Mouse (Mus musculus) heart, embryonic 15.5 days (tissue): ENCODE measurements around the gene Ank. TPM values are rescaled to one million over a fixed set of nuclear protein-coding genes. Genes with fewer than 3 reads are reported as not detected.

Experiments used
- ATAC-seq: fragments of 200-750 bp; cut with Nextera tagmentation; replicated peaks from 2 replicates; pipeline ENCODE4 v1.8.0; 2017; ENCODE audit warnings: low read depth, moderate TSS enrichment; ENCODE audit not compliant: insufficient number of reproducible peaks, insufficient read depth, low FRiP score
- H3K27ac ChIP-seq: fragments of 300-500 bp; sonication (generic); 2 replicates; pipeline ENCODE4 v1.5.1; 2015; ENCODE audit warnings: mild to moderate bottlenecking, inconsistent platforms
- H3K27me3 ChIP-seq: fragments of 300-500 bp; sonication (generic); 2 replicates; pipeline ENCODE4 v1.6.1; 2015; ENCODE audit warnings: inconsistent platforms
- H3K36me3 ChIP-seq: fragments of 300-500 bp; sonication (generic); 2 replicates; pipeline ENCODE4 v1.6.1; 2015; ENCODE audit warnings: mild to moderate bottlenecking, inconsistent platforms
- H3K4me1 ChIP-seq: fragments of 300-500 bp; sonication (generic); replicated peaks from 2 replicates; pipeline ENCODE4 v1.6.1; 2015; ENCODE audit warnings: inconsistent platforms
- H3K4me2 ChIP-seq: fragments of 300-500 bp; sonication (generic); 2 replicates; pipeline ENCODE4 v1.6.1; 2015; ENCODE audit warnings: inconsistent platforms, mild to moderate bottlenecking, moderate library complexity
- H3K4me3 ChIP-seq: fragments of 300-500 bp; sonication (generic); 2 replicates; pipeline ENCODE4 v1.5.1; 2015; ENCODE audit warnings: mild to moderate bottlenecking, inconsistent platforms
- H3K9ac ChIP-seq: fragments of 300-500 bp; sonication (generic); 2 replicates; pipeline ENCODE4 v1.6.1; 2015; ENCODE audit warnings: mild to moderate bottlenecking, inconsistent platforms
- H3K9me3 ChIP-seq: fragments of 300-500 bp; sonication (generic); replicated peaks from 2 replicates; pipeline ENCODE4 v1.6.1; 2016; ENCODE audit warnings: inconsistent platforms
- WGBS: fragments of 180-500 bp; shearing (Covaris S2); methylation state at CpG from one replicate; pipeline ENCODE4 v1.1.7; 2015; ENCODE audit warnings: mixed read lengths; 5-methylcytosine and 5-hydroxymethylcytosine counted together
- polyA plus RNA-seq: library from polyadenylated mRNA; unstranded; fragments of >200 nt; fragmentation: Nextera tagmentation; extraction: Ambion mirVana; gene quantifications from 2 replicates; pipeline ENCODE4 v1.2.1, GENCODE M21; 2015

The Ank gene
- polyA plus RNA-seq, 1 experiment from 2014 or later, result 10.2 TPM

DNA sequence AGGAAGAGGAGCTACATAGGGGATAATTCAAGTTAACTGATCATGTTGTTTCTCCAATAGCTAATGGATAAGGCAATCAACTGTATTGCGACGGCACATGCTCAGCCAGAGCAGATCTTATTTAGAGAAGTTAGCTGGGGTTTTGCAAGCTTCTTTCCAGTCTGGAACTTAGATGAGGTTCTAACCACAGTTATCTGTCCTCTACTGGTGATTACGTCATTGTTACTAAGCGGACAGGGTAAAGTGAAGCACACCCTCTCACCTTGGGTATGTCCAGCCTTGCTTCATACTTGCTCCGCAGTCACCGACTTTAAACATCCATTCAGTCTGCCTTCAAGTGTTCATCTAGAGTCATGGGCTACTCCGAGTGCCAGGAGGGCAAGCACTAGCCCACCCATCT, 53.4 kb downstream of the Ank start:
- whole genome bisulfite sequencing, result 89% methylated on average over 7 of the region's 7 CpGs
- H3K36me3 ChIP-seq, result no peaks in the 10 kb centered on the region
- H3K27ac ChIP-seq, result no peak overlapping the region
- no peaks in the 10 kb centered on the region for H3K27me3 ChIP-seq
- H3K4me2 ChIP-seq, result no peak overlapping the region
- H3K4me3 ChIP-seq, result no peak overlapping the region
- no peaks in the 10 kb centered on the region for H3K9me3 ChIP-seq
- peaks cover 10% of the 10 kb centered on the region for H3K4me1 ChIP-seq
- ATAC-seq, result no peak
- no peak overlapping the region for H3K9ac ChIP-seq

DNA sequence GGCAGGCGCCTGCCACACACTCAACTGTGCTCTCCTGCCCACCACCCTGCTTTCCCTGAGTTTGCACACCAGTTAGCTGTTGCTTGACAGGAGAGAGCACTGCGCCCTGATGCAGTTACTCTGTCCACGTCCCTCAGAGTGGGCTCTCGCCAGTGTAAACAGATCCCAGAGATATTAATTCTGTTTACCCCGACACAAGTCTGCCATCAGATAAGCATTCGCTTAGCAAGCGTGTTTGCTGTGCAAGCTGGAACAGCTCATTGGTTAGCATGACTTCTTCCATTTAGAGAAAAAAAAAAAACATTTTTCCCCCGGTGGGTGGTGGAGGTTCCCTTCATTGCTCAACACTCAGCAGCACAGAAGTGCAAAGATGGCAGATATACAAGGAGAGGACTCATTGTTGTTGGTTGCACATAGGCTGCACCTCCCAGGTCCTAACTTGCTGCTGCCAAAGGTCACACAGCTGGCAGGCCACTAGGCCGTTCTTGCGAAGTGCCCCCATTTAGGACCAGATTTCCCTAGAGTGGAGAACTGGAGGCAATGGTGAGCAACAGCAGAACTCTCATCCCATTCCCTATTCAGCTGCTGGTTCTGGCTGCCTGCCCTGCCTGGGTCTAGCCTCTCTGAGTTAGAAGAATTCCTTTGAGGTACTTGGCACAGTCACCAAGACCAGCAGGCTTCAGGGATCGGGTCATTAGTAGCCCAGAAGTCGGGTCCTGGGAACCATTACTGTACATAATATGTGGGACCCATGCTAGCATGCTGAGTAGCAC, 58.9 kb downstream of the Ank start:
- no peaks in the 10 kb centered on the region for H3K27me3 ChIP-seq
- no peak overlapping the region for H3K4me3 ChIP-seq
- H3K9me3 ChIP-seq, result no peaks in the 10 kb centered on the region
- WGBS, result 68% methylated on average over 12 of the region's 12 CpGs
- no peak overlapping the region for H3K4me2 ChIP-seq
- H3K27ac ChIP-seq, result no peak overlapping the region
- no peak overlapping the region for H3K9ac ChIP-seq
- H3K4me1 ChIP-seq, result peaks cover 10% of the 10 kb centered on the region
- no peaks in the 10 kb centered on the region for H3K36me3 ChIP-seq
- ATAC-seq, result no peak

DNA sequence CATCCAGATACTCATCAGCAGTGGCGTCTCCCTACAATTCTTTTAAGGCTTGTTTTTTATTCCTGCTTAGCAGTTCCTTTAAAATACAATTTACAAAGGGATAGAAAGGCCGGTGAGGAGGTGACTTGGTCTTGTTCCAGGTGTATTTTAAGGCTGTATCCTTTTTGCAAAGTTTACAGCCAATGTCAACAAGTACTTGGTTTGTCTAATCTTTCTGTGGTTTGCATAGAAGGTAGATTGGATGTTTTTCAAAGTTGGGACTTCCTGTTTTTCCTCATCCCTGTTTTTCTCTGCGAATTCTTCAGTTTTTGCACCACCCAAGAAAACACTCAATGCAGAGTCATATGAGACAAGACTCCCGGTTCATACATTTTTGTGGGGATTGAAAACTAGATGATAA, 62.4 kb downstream of the Ank start:
- peaks cover 10% of the 10 kb centered on the region for H3K4me1 ChIP-seq
- no peak overlapping the region for H3K4me2 ChIP-seq
- ATAC-seq, result no peak
- no peak overlapping the region for H3K27ac ChIP-seq
- H3K4me3 ChIP-seq, result no peak overlapping the region
- no peaks in the 10 kb centered on the region for H3K36me3 ChIP-seq
- H3K9ac ChIP-seq, result no peak overlapping the region
- H3K27me3 ChIP-seq, result no peaks in the 10 kb centered on the region
- WGBS, result 59% methylated on average over 4 of the region's 4 CpGs
- H3K9me3 ChIP-seq, result no peaks in the 10 kb centered on the region

DNA sequence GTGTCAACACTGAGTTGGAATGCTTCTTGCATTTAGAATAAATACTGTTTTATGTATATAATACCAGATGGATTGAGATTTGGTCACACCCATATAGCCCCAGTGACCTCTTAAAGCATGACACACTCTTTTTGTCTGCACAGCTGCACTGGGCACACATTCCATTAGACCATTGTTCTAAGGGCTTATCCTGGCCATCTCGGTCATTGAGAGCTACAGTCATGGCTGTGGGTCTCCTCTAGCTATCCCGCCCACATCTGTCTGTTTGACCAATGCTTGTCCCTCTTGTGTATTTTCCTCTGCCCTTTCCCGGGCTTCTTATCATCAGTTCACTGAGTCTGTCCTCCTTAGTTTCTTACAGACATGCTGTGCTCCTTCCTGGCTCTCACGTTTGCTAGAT, 63.5 kb downstream of the Ank start:
- Histone ChIP-seq H3K27me3 (no peaks in the 10 kb centered on the region), H3K4me1 (peaks cover 10% of the 10 kb centered on the region)
- WGBS, result 56% methylated on average over 4 of the region's 4 CpGs

DNA sequence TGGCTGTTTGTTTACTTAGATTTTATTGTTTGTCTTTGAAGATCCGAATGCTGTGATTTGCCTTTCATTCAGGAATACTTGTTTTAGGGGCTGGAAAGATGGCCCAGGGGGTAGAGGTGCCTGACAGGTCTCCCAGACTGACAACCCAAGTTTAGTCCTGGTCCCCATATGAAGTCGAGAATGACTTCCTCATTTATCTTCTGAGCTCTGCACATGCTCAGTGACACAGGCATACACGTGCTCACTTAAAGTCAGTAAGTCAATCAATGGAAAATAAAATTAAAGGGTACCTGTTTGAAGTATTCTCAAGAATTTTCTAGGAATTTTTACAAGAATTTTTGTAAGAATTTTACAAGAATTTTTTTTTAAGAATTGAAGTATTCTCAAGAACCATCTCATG, 66.6 kb downstream of the Ank start:
- ATAC-seq, result no peak
- H3K4me2 ChIP-seq, result no peak overlapping the region
- H3K4me3 ChIP-seq, result no peak overlapping the region
- no peaks in the 10 kb centered on the region for H3K9me3 ChIP-seq
- H3K4me1 ChIP-seq, result peaks cover 30% of the 10 kb centered on the region
- no peaks in the 10 kb centered on the region for H3K27me3 ChIP-seq
- H3K36me3 ChIP-seq, result no peaks in the 10 kb centered on the region
- H3K9ac ChIP-seq, result no peak overlapping the region
- 58% methylated on average over 3 of the region's 3 CpGs for WGBS
- H3K27ac ChIP-seq, result no peak overlapping the region

More for the DNA sequence above, 63.5 kb downstream of the Ank start:
- Histone ChIP-seq H3K4me3 (no peak overlapping the region), H3K4me2 (no peak overlapping the region), H3K36me3 (no peaks in the 10 kb centered on the region), H3K27ac (no peak overlapping the region), H3K9me3 (no peaks in the 10 kb centered on the region), H3K9ac (no peak overlapping the region)
- no peak for ATAC-seq

DNA sequence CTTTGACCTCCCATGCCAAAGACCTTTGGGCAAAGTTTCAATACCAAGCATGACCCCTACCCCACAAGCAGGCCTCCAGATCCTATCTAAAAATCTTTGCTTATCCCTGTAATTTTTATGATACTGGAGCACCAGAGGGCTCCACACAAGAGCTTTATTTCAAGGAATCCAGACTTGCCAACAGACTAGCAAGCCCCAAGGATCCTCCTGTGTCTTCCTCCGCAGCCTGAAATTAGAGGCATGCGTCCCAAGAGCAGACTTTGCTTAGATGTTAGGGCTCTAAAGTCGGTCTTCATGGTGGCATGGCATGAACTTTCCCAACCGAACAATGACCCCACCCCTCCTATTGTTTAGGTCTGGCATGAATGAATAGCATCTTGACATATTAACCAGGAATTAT, 69.2 kb downstream of the Ank start:
- no peak overlapping the region for H3K9ac ChIP-seq
- 87% methylated on average over 4 of the region's 4 CpGs for WGBS
- H3K36me3 ChIP-seq, result no peaks in the 10 kb centered on the region
- H3K4me3 ChIP-seq, result no peak overlapping the region
- no peaks in the 10 kb centered on the region for H3K27me3 ChIP-seq
- H3K9me3 ChIP-seq, result no peaks in the 10 kb centered on the region
- H3K27ac ChIP-seq, result no peak overlapping the region
- peaks cover 46% of the 10 kb centered on the region for H3K4me1 ChIP-seq
- ATAC-seq, result no peak
- H3K4me2 ChIP-seq, result no peak overlapping the region

DNA sequence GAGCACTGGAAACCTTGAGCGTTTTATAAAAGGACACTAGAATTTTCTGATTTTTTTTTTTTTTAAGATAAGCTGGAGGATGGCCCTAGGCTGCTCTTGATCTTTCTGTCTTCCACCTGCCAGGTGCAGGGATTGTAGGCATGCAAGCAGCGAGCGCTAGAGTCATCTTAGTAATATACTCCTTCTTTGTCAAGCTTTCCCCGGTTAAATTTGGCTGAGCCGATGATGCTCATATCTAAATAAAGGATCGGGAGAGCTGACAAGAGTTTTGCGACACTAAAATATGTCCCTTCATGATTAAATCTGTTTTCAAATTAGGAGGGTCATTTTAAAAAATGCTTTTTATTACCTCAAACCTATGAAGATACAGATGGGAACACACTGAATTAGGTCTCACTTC, 69.7 kb downstream of the Ank start:
- Histone ChIP-seq H3K4me3 (no peak overlapping the region), H3K4me1 (peaks cover 49% of the 10 kb centered on the region), H3K9ac (no peak overlapping the region), H3K4me2 (no peak overlapping the region), H3K27me3 (no peaks in the 10 kb centered on the region), H3K9me3 (no peaks in the 10 kb centered on the region), H3K27ac (peak overlapping the region; percentile 86), H3K36me3 (no peaks in the 10 kb centered on the region)
- WGBS, result 88% methylated on average over 7 of the region's 7 CpGs
- ATAC-seq, result no peak

DNA sequence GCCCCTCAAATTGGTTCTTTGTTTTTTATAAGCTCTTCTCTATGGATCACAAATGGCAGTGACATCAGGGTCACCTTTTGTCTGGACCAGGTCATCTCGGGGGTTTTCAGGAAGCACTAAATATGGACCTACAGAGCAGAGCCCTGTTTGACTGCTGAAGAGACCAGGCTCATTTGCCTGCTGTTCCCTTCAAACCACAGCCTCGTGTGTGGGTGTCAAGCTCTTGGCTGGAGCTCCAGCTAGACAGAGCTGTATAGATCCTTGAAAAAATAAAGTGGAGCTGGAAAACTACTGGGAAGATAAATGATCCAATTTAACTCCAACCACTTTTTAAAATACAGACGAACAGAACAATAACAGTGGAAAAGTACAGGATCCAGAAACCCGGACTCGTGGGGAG, 70.3 kb downstream of the Ank start:
- no peak overlapping the region for H3K4me2 ChIP-seq
- WGBS, result 32% methylated on average over 5 of the region's 5 CpGs
- no peak overlapping the region for H3K4me3 ChIP-seq
- peaks cover 51% of the 10 kb centered on the region for H3K4me1 ChIP-seq
- no peak for ATAC-seq
- H3K27me3 ChIP-seq, result no peaks in the 10 kb centered on the region
- no peak overlapping the region for H3K9ac ChIP-seq
- no peaks in the 10 kb centered on the region for H3K36me3 ChIP-seq
- H3K9me3 ChIP-seq, result no peaks in the 10 kb centered on the region
- peak overlapping the region; percentile 86 for H3K27ac ChIP-seq

DNA sequence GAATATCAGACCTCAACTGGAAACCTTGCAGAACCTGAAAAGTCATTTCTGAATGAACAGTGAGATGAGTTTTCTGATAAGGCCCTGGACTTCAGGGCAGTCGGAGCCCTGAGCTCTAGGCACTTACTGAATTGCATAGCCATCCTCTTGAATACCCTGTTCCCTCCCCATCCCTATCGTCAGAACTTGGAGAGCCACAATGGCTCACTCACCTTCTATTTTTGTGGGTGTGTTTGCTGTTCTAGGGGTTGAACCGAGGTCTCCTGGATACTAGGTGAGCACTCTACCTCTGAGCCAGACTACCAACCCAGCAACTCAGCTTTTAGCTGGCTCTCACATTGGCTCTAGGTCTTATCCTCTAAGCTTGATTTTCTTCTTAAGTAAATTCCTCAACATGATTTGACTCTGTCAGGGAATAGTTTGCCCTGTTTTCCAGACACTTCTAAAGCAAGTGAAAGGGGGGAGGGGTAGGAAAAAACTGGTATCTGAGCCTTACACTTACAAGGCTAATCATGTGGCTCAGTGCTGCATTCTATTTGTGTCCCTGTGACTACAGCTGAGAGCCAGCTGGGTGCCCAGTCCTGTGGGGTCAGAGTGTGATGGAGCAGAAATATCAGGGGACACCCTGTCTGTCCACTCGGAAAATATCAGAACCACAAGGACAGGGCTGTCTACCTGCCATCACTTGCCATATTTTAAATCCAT, 71.2 kb downstream of the Ank start:
- Histone ChIP-seq H3K27me3 (no peaks in the 10 kb centered on the region), H3K9ac (no peak overlapping the region), H3K4me3 (no peak overlapping the region), H3K9me3 (no peaks in the 10 kb centered on the region), H3K27ac (peak overlapping the region; percentile 86), H3K4me2 (peak overlapping the region; percentile 19; the same call in 1 of the 2 replicates), H3K4me1 (peaks cover 51% of the 10 kb centered on the region), H3K36me3 (no peaks in the 10 kb centered on the region)
- WGBS, result 35% methylated on average over 4 of the region's 4 CpGs
- peak; percentile 84 for ATAC-seq

DNA sequence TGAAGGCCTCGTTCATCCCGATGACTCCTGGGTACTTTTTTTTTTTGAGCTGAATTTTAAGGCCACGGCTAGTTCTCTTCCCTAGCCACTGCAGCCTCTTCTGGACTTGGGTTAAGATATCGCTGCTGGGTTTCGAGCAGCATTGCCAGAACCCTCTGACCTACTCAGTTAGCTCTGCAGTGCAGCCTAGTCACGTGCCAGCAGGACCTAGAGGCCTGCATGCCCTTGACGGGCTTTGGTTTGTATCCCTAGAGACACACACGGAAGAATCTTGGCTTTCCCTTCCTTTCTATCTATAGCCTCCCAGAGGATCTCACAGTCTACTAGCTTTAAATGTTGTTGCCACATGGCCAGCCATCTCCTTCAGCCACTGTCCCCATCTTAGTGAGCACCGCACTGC, 73.3 kb downstream of the Ank start:
- Histone ChIP-seq H3K4me1 (peaks cover 51% of the 10 kb centered on the region), H3K4me3 (no peak overlapping the region)
- ATAC-seq, result peak; percentile 58

DNA sequence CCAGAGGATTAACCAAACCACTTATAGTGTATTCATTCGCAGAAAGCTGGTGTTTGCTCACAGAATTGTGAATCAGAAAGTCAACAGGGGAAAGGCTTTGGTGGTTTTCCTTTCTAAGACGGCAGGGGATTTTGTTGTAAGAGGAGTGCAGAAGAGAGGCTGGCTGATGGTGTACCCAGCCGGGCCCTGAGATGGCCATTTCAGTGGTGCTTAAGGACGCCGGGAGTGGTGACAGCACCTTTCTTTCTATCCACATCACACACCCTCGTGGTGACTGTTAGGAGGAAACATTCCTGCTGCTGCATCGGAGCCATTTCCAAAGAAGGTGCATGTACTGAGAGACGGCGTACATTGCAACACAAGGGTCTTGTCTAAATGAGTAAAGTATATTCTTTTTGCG, 78.7 kb downstream of the Ank start:
- H3K27me3 ChIP-seq, result no peaks in the 10 kb centered on the region
- no peak for ATAC-seq
- no peak overlapping the region for H3K4me2 ChIP-seq
- H3K36me3 ChIP-seq, result no peaks in the 10 kb centered on the region
- no peak overlapping the region for H3K4me3 ChIP-seq
- peaks cover 33% of the 10 kb centered on the region for H3K4me1 ChIP-seq
- WGBS, result 55% methylated on average over 10 of the region's 10 CpGs
- H3K27ac ChIP-seq, result no peak overlapping the region
- H3K9ac ChIP-seq, result no peak overlapping the region
- H3K9me3 ChIP-seq, result no peaks in the 10 kb centered on the region

More for the DNA sequence above, 73.3 kb downstream of the Ank start:
- 62% methylated on average over 9 of the region's 9 CpGs for WGBS
- Histone ChIP-seq H3K27me3 (no peaks in the 10 kb centered on the region), H3K36me3 (no peaks in the 10 kb centered on the region), H3K9me3 (no peaks in the 10 kb centered on the region), H3K4me2 (no peak overlapping the region), H3K27ac (peak overlapping the region; percentile 86), H3K9ac (no peak overlapping the region)

DNA sequence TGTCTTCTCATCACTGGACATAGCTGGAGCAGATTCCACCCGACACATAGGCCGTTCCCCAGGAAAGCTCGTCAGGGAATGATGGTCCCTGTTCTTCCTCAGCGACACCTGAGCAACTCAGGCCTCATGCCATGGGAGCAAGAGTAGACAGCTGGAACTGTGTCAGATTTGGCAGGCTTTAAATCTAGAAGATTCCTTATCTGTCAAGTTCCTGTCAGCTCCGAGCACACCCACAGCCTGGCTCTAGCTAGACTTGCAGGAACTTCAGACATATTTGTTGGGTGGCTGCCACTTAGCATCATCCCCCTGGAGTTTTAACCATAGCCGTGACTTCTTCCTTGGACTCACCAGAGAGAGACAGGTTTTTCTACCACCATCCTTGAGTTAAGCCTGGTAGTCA, 81.6 kb downstream of the Ank start:
- Histone ChIP-seq H3K27me3 (no peaks in the 10 kb centered on the region), H3K9me3 (no peaks in the 10 kb centered on the region), H3K27ac (0 out of 2 replicates have a peak overlapping the region, but pooled peaks have one; percentile 14), H3K9ac (no peak overlapping the region), H3K4me2 (no peak overlapping the region), H3K4me3 (no peak overlapping the region), H3K4me1 (peaks cover 44% of the 10 kb centered on the region), H3K36me3 (no peaks in the 10 kb centered on the region)
- ATAC-seq, result no peak
- 48% methylated on average over 6 of the region's 6 CpGs for WGBS
